Mouse (Mus musculus) heart, postnatal 25 days (tissue): ENCODE results near the gene Cycs. TPM values are rescaled to one million over a fixed set of nuclear protein-coding genes. Genes with fewer than 3 reads are reported as not detected.
"Not testable (repeated sequence)": the region's sequence is repeated elsewhere in the genome, so short reads cannot be mapped to it uniquely, and the experiment has no call there.

Source experiments
- DNase-seq: peaks from one replicate; pipeline ENCODE4 v3.0.0; 2022; ENCODE audit warnings: low spot score
- intact Hi-C: fragments of 180-260 bp; cut with DNase I; formaldehyde crosslinking; loops from one replicate; pipeline ENCODE4 v1.15.1; 2025
- total RNA-seq, 2 experiments: library from RNA; stranded (reverse); gene quantifications; 2 replicates each; pipeline ENCODE4 v1.2.3; 2021

The Cycs gene
- 100 to 1,000 TPM; 173 to 198 TPM for total RNA-seq

DNA sequence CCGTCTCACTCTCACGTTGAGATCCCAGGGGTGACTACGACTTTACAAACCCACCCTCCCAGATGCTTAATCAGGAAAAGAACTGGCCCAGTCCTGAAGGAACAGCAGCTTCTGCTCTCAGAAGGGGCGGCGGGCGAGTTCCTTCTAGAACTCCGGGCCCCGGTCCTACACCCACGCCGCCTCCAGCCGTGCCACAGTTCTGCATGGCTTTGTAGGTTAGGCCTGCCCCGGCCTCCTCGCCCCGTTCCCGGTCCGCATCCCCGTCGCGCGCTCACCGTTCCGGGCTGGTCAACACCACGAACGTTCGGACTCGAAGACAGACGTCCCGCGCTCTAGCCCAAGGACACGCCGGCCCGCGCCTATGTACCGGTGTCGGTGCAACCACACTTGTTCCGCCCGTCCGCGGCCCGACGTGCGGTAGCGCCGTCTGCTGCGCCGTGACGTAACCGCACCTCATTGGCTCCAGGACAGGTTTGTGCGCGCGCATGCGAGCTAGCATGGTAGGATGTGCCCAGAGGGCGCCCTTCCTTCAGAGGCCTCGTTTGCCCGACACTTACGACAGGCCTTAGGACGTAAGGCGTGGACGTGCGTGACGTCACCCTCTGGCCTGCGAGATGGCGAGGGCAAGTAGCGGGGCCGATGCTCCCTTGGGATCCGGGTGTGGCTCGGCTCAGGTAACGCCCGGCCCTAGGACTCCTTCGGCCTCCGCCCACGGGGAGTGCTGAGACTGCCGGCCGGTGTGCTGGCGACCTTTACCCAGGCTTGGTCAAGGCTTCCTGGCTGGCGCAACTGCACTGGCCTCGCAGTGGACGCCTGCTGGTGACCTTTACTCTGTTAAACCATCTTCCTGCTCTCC is at the start of gene Cycs:
Cycs (minus strand) TSS at position 398 of the 856 bp plus-strand sequence.
- intact Hi-C loops, result loop anchor here (10.0 kb wide), 1 partner anchor 1448 kb away; the partner anchor contains the start of gene Skap2
- peak; percentile 99 for DNase-seq

DNA sequence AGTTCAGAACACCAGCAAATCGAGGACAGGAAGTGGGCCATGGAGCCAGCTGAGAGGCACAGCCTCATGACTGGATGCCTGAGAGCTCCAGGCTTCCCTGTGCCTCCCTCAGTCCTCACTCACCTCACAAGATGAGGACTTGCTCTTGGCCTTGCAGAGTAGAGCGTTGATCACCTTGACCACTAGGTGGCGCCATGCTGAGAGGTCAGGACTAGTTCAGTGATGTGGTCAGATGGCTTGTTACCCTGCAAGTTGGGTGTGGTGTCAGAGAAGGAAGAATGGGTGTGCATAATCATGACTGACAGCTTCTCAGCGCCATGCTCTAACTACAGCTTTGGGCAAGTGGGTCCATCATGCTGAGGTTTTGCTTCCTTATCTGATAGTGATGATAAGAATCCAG is 35.3 kb upstream of the Cycs start:
- no peak for DNase-seq
- intact Hi-C loops, result no loop called here

DNA sequence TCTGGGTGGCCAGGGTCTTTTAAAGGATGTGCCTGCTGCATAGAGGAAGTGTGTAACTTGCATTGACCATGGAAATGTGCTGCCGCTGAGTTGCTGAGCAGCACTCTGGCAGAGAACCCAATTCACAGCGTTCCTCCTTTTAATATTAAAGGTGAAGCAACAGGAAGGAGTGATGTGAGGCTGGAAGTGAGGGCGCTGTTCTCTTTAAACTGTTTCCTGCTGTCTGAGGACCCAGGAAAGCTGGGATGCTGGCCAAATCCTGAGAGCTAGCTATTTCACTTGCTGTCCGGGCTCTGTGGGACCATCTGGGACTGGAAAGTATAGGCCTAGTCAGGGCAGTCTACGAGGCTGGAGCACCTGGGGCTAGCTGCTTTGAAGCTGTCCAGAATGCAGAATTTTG is 32.2 kb upstream of the Cycs start:
- DNase-seq, result no peak
- intact Hi-C loops, result no loop called here

DNA sequence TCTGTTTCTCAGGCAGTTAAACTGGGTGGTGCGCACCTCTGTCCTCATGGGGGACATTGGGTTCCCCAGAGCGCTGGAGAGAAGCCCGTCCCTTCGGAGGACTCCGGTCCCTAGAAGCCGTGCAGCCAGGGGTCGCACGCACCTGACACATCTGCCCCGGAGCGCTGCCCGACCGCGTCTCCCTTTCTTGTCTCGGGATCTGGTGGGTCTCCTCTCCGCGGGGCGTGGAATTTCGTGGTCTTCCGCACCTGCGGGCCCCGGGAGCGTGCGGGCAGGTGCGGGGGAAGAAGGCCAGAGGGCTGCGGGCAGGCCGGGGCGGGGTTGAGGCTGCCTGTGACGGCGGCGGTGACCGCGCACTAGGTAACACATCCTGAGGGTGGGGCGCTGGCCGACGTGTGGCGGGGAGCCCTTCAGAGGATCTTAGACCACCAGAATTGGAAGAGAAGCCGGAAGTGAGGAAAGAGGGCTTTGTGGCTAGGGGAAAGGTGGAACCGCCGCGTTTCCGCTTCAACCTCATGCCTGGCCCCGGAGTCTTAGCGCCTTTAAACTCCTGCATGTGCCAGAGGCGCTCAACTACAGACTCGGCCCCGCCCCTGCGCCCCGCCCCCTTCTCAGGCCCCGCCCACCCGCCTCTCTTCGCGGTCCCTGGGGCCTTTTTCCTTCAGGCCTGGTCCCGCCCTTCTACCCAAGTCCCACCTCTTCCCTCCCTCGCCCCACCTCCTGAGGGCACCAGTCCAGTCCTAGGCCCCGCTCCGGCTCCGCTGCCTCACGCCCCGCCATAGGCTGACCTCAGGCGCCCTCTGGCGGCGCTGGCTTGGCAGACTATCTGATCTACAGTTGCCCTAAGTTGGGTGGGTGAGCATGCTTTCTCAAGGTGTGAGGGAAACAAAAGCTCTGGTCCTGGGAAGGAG is 30.2 kb upstream of the Cycs start, which contains the start of gene 4921507P07Rik:
4921507P07Rik (minus strand) TSS at position 332 of the 911 bp plus-strand sequence.
- intact Hi-C loops, result no loop called here
- peak; percentile 87 for DNase-seq

DNA sequence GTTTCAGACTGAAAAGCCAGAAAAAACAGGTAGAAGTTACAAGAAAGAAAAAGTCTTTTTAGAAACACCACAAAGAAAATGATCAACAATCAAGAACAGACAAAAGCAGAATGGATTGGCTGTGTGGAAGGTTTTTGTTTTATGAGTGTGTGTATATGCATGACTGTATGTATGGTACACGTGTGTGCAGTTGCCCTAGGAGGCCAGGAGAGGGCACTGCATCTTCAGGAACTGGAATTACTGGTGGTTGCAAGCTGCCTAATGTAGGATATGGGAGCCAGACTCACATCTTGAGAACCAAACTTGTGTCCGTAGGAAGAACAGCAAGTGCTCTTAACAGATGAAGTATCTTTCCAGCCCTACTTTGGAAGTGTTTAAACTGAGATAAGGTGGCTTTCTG is 28.0 kb upstream of the Cycs start:
- no peak for DNase-seq
- intact Hi-C loops, result no loop called here

DNA sequence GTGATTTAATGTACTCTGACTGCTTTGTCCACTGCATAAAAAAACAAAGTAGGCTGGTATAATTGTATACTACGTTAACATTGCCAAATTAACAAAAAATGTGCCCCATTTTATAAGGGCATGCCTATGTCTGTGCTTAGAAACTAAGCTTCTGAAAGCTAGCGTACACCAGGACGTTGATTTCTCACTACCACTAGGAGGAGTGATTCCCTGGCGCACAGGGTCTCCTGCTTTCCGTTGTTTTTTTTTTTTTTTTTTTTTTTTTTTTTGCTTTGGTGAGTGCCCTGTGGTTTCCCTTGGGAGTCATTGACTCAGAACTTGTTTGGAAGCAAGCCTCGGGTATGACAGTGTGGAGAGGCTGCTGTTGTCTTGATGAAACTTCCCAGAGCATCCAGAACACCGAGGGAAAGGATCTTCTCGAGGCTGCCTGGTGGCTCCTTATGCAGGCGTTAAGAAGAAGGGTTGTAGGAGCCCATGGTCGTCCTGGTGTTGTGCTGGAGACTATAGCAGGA is 27.1 kb upstream of the Cycs start:
- no peak for DNase-seq
- intact Hi-C loops, result no loop called here

DNA sequence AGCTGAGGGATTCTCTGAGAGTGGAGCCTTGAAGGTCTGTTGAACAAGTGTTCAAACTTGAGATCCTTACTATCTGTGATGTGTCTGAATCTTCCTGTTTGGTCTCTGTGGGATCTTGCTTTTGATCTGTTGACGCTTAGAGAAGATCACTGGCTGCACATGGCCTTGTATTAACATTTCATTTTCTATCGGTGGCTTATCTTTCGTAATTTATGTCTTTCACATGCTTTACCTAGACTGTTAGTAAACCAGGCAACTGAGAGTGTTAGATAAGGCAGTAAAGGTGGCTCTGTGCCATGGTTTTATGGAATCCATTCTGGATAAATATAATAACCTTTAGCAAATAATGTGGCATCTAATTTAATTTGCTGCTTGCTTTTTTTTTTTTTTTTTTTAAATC is 23.9 kb upstream of the Cycs start:
- intact Hi-C loops, result no loop called here
- no peak for DNase-seq

DNA sequence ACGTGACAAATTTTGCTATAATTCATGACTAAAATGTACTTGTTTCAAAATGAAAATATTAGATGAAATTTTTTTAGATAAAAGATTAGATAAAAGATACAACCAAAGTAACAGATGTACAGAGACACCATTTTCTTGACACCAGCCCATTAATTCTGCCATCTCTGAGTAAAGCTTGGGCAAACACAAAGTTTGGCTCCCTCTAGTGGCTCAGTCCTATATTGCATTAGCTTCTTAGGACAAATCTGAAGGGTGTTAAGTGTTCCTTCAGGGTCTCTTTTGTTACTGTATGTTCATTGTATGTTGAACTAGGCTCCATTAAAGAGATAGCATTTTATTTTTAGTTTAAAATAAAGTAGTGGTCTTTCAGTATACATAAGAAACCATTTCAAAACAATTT is 21.9 kb upstream of the Cycs start:
- intact Hi-C loops, result no loop called here
- no peak for DNase-seq

DNA sequence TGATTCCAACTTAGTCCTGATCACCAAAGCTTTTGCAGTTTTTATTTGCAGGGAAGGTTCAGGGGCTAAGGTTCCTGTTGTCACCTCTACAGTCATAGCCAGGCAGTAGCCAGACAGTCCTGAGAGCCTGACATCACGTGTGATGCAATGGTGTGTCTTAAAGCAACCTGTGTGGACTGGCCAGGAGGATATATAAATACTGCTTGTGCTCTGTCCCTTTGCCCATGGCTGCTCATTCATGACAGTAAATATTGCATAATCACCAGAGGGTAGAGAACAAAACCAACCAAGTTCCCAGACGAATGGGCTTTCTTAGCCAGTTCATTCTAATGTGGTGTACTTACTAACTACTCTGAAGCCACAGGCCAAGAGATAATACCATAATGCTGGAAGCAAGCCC is 21.1 kb upstream of the Cycs start:
- intact Hi-C loops, result no loop called here
- DNase-seq, result no peak

DNA sequence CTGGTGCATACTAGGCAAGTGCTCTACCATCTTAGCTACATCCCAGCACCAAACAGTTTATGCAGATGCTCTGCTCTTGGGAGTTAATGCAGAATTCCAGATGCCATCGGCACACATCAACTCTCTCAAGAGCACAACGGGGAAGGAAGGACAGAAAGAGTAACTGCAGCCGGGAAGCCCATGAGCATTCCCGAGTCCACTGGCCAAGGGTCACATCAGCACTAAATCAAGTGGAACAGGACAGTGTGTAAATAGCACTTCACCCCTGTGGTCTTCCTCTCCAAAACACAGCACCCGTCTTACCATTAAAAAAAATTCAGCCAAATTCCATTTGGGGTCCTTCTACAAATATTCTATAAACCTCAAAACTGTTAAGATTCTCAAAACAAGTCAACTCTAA is 20.0 kb upstream of the Cycs start:
- intact Hi-C loops, result no loop called here
- DNase-seq, result no peak

DNA sequence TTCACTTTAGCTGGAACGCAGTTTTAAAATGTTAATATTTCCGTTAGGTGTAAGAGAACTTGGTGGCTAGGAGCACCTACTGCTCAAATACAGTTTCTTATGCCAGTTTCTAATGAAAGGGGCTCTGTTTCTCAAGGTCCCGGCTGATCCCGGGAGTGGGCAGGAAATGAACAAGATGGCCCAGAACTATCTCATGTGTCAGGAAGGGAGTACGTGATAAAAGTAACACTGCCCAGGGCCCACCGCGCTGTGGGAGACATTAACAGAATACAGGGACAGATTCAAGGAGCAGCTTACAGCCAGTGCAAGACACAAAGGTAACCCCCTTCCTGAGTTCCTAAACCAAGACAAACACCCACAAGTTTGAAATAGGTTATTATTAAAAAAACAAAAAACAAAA is 19.4 kb upstream of the Cycs start:
- intact Hi-C loops, result no loop called here
- DNase-seq, result no peak

DNA sequence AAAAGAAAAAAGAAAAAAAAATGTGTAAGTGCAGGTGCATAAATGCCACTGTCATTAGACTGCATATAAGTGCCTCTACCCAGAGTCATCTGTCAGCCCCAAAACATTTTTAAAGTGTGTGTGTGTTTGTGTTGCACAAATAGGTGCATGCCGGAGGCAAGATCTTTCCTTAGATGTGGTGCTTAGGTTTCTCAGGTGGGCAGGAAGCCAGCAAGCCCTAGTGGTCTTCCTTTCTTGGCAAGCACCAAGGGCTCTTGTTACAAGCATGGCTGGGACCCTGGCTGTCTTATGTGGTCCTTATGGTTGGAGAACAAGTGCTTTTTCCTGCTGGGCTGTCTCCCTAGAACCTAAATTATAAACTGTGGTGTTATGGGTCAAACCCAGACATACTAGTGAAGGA is 5.3 kb upstream of the Cycs start:
- intact Hi-C loops, result no loop called here
- DNase-seq, result no peak

DNA sequence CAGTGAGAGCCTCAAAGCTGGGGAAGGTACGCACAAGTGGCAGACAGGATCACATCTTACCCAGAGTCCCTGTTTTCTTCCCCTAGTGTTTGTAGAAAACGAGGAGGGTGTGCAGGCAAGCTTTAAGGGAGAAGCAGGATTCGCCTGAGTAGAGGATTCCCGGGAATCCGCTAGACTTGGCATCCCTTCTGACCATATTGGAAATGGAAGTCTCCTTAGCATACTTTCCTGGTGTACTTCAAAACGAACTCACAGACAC is 588 bp upstream of the Cycs start:
- intact Hi-C loops, result loop anchor here (10.0 kb wide), 1 partner anchor 1448 kb away; the partner anchor contains the start of gene Skap2

DNA sequence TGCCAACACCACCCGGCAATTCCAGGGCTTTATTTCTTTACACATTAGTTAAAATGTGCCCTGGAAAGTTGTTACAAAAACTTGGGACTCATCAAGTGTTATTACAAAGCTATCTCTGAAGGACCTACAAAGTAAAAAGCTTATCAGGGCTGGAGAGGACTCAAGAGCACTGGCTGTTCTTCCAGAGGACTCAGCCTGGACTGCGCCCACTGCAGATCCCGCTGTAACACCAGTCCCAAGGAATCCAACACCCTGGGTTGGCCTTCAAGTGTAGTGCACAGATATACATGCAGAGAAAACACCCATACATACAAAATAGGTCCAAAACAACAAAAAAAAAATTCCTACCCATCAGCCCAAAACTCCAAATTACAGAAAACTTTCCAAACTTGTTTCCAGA is 2.7 kb downstream of the Cycs start:
- no peak for DNase-seq
- intact Hi-C loops, result loop anchor here (10.0 kb wide), 1 partner anchor 1451 kb away; the partner anchor contains the start of gene Skap2

More for the DNA sequence above, 588 bp upstream of the Cycs start:
- DNase-seq, result no peak

DNA sequence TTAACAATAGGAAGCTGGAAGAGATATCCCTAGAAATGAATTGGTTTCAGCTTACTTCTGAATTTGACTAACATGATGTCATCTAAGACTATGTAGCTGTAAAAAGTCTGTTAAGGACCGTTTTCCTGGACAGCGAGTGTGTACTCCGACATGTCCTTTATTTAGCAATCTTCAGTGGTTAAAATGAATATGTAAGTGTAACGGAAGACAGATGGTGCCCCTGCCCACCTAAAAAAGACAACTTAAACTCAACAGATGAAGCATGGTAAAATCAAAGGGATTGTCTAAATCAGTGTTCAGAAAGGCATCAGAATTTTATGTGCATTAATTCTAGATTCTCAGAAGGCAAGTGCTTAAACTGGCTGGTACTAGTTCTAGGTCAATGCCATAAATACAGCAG is 3.9 kb downstream of the Cycs start:
- intact Hi-C loops, result loop anchor here (10.0 kb wide), 1 partner anchor 1452 kb away; the partner anchor contains the start of gene Skap2
- DNase-seq, result no peak

DNA sequence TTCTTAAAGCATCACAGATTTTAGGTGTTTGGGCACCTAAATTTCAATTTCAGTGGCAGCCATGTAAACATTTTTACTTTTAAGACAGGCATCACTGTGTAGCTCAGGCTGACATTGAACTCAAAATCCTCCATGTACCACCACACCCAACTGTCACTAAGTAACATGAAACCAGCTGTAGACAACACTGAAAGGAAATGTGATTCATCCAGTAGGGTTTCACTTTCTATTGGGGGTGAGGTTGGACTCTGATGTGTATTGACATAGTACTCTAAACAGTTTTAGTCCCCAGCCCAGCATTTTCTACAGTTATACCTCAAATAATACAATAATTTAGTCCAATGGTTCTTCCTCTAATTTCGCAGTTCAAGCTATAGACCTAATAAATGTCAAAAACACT is 5.6 kb downstream of the Cycs start:
- intact Hi-C loops, result loop anchor here (10.0 kb wide), 1 partner anchor 1454 kb away; the partner anchor contains the start of gene Skap2
- DNase-seq, result no peak

DNA sequence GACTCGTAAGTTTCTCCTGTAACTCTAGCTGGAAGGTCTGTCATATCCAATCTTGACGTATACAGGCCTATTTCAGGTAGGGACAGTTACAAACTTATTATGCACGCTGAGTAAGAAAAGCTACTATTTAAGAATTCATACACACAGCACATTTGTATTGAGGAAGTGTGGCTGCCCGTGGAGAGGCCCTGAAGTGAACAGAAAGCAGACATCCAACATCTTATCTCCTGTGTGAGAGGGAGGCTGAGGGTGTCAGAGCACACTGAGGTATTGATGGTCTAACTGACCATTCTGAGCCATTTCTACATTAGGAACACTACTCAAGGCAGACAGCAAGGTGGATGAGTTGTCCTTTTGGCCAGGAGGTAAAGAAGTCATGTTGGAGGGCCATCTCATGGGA is 7.5 kb downstream of the Cycs start:
- no peak for DNase-seq
- intact Hi-C loops, result no loop called here

DNA sequence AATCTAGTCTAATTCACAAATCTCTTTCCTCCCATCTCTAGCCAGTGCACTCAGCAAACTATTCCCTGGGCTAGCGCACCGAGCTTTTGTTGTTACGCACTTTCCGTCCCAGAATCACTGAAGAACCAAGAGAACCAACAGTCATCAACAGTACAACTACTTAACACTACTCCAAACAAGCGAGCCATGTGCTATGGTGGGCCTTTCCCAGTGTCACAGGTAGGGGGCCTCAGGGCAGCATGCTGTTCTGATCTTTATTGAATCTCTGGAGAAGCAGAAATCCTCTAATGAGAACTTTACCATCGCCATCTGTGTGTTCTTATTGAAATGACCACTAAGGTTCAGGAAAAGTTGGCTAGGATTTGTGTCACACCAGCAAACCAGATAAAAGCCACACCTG is 8.8 kb downstream of the Cycs start:
- intact Hi-C loops, result no loop called here
- no peak for DNase-seq

DNA sequence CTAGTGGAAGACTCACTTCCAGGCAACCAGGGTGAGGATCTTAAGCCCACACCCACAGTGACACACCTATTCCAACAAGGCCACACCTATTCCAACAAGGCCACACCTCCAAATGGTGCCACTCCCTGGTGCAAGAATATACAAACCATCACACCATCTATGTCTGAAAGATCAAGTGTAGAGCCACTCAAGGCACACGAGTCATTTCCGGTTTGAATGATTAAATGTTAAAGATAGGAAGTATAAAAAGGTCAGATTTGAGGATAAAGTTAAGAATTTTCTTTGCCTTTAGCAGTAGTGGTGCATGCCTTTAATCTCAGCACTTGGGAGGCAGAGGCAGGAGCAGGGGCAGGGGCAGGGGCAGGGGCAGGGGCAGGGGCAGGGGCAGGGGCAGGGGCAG is 12.1 kb downstream of the Cycs start:
- intact Hi-C loops, result not testable (repeated sequence)

DNA sequence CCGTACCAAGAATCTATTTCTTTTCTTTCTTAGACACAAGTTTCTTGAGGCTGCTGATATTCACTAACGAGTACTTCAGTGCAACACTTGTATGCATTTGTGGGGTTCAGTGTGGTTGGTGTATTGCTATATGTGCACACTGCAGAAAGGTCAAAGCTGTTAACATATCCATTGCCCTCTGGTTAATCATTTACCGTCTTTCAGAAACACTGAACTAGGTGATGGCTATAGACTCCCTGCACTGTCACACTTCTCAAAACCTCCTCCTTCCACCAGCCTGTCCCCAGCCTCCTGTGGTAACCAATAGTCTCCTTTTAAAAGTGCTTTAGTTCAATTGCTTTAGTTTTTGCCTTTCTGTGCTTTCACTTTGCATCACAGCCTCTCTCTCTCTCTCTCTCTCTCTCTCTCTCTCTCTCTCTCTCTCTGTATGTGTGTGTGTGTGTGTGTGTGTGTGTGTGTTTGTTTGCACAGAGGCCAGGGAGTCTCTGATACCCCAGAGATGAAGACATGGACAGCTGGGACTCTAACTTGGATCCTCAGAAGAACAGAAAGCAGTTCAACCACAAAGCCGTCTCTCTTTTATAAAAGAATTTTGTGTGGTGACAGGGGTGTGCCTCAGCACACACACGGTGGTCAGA is 13.3 kb downstream of the Cycs start:
- intact Hi-C loops, result no loop called here
- DNase-seq, result no peak

More for the DNA sequence above, 12.1 kb downstream of the Cycs start:
- not testable (repeated sequence) for DNase-seq
